Mouse (Mus musculus): ENCODE results near the gene Zfp541.

DNA sequence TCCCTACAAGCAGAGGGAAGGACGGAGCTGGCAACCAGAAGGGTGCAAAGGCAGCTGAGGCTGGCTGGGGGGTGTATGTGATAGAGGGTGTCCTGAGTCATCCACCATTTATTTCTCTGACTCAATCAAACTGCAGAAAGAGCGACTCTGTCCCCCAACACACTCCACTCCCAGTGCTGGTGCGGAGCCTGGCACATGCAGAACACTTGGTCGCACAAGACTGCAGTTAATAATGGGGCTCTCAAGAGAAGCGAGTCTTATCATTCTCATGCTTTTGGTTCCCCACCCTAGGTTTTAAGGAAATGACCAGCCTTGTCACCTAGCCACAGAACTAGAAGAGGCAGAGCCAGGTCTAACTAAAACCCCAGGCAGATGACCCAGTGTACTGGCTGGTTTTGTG lies 22.3 kb upstream of the Zfp541 start:
- TF ChIP-seq CTCF (IDR thresholded peaks at IDR 0.05; ENCODE audit: control insufficient read depth, insufficient read depth, insufficient read length) (no peak), MAX (IDR thresholded peaks at IDR 0.05) (no peak), USF1 (IDR thresholded peaks at IDR 0.05; ENCODE audit: low read depth) (no peak)

Measured in C2C12 (cell line).